Mouse (Mus musculus) c-Kit-negative CD71-positive TER-119-positive erythroid progenitor cells, embryonic 14.5 days (primary cell): ENCODE results near the gene Mapkapk2.

Experiments used
- DNase-seq: peaks from one replicate; pipeline ENCODE4 v3.0.0-alpha.2; 2013; ENCODE audit warnings: low read depth, low spot score

Mapkapk2 gene

GRCm38 (mm10) chr1:131110525-131111106, 13.0 kb upstream of the Mapkapk2 start:
- DNase-seq: no peak

GRCm38 (mm10) chr1:131107575-131108308, 10.1 kb upstream of the Mapkapk2 start:
- DNase-seq: no peak

- DNase-seq: no peak
Observed at GRCm38 (mm10) chr1:131103776-131104424, 6.3 kb upstream of the Mapkapk2 start.

GRCm38 (mm10) chr1:131100808-131101207, 3.2 kb upstream of the Mapkapk2 start:
- no peak for DNase-seq

- no peak for DNase-seq
Observed at GRCm38 (mm10) chr1:131096803-131097699, 575 bp downstream of the Mapkapk2 start.

GRCm38 (mm10) chr1:131096132-131096695, 1.4 kb downstream of the Mapkapk2 start:
- DNase-seq: no peak

- DNase-seq: no peak
Observed at GRCm38 (mm10) chr1:131095574-131095973, 2.1 kb downstream of the Mapkapk2 start.

- no peak for DNase-seq
Observed at GRCm38 (mm10) chr1:131093889-131094288, 3.7 kb downstream of the Mapkapk2 start.

- no peak for DNase-seq
Observed at GRCm38 (mm10) chr1:131092846-131093245, 4.8 kb downstream of the Mapkapk2 start.

GRCm38 (mm10) chr1:131092173-131092572, 5.5 kb downstream of the Mapkapk2 start:
- no peak for DNase-seq

- DNase-seq: no peak
Observed at GRCm38 (mm10) chr1:131091481-131091880, 6.1 kb downstream of the Mapkapk2 start.

- no peak for DNase-seq
Observed at GRCm38 (mm10) chr1:131090877-131091276, 6.7 kb downstream of the Mapkapk2 start.

GRCm38 (mm10) chr1:131090261-131090660, 7.4 kb downstream of the Mapkapk2 start:
- DNase-seq: no peak

- no peak for DNase-seq
Observed at GRCm38 (mm10) chr1:131089525-131090127, 8.0 kb downstream of the Mapkapk2 start.

GRCm38 (mm10) chr1:131088547-131088946, 9.1 kb downstream of the Mapkapk2 start:
- no peak for DNase-seq

GRCm38 (mm10) chr1:131086907-131087306, 10.7 kb downstream of the Mapkapk2 start:
- DNase-seq: no peak

GRCm38 (mm10) chr1:131085957-131086739, 11.5 kb downstream of the Mapkapk2 start:
- DNase-seq: no peak

GRCm38 (mm10) chr1:131085272-131085671, 12.4 kb downstream of the Mapkapk2 start:
- no peak for DNase-seq

GRCm38 (mm10) chr1:131084289-131084688, 13.3 kb downstream of the Mapkapk2 start:
- DNase-seq: no peak

- no peak for DNase-seq
Observed at GRCm38 (mm10) chr1:131083609-131084008, 14.0 kb downstream of the Mapkapk2 start.
